Mouse (Mus musculus) brain, embryonic 14.5 days (tissue): ENCODE results near the gene Inca1.

ENCODE experiments used
- CTCF ChIP-seq: fragments of 200-500 bp; IDR thresholded peaks from 2 replicates; pipeline ENCODE4 v1.5.1; 2012; ENCODE audit warnings: inconsistent platforms, mild to moderate bottlenecking, moderate library complexity, borderline replicate concordance; ENCODE audit not compliant: insufficient read depth, insufficient read length; ENCODE audit errors: extremely low read depth
- POLR2A ChIP-seq: fragments of 200-500 bp; IDR thresholded peaks from 2 replicates; pipeline ENCODE4 v1.6.1; 2012; ENCODE audit warnings: mild to moderate bottlenecking, inconsistent platforms, borderline replicate concordance; ENCODE audit not compliant: poor library complexity, insufficient read depth, insufficient read length, severe bottlenecking; ENCODE audit errors: extremely low read depth

GRCm38 (mm10) chr11:70715832-70716231 is 15.9 kb upstream of the Inca1 start:
- TF ChIP-seq POLR2A: no peak
- TF ChIP-seq CTCF: no peak
